Mouse (Mus musculus) cerebellum, adult (tissue): ENCODE data around the gene Caly.
A peak's percentile ranks its signal among the peaks of the same experiment; 100 is the strongest.

Source experiments
- ATAC-seq: cut with Nextera tagmentation; 2 replicates; pipeline ENCODE4 v1.9.2; 2017; ENCODE audit warnings: mild to moderate bottlenecking, moderate library complexity, mixed read lengths; ENCODE audit not compliant: insufficient number of reproducible peaks, low FRiP score, low TSS enrichment

Gene Caly

GRCm38 (mm10) chr7:140047811-140048311 is 34.5 kb downstream of the Caly start:
- ATAC-seq: no peak

- ATAC-seq: no peak
Measured at GRCm38 (mm10) chr7:140045546-140045945, 36.8 kb downstream of the Caly start.

DNA sequence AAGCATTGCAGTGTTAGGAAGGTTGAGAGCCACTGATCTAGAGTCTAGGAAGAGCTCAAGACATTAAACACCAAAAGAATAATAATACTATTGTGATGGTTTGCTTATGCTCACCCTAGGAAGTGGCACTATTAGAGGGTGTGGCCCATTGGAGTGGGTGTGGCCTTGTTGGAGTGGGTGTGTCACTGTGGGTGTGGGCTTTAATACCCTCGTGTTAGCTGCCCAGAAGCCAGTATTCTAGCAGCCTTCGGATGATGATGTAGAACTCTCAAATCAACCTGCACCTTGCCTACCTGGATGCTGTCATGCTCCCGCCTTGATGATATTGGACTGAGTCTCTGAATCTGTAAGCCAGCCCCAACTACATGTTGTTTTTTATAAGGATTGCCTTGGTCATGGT is 39.6 kb downstream of the Caly start:
- ATAC-seq: no peak

DNA sequence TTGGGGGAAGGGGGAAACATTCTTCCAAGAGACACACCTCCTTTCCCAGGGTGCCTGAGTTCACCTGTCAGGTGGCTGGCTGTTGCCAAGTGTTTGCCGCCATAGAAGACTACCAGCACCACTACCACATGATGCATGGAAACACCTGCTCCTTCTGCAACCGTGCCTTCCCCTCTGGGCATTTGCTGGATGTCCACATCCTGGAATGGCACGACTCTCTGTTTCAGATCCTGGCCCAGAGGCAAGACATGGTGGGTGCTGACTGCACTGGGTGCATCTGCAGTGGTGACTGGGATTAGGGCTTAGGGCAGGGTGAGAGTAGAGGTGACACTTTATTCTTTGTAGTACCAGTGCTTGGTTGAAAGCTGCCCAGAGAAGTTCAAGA is 45.2 kb downstream of the Caly start:
- ATAC-seq: no peak

- ATAC-seq: peak; percentile 90
Measured at GRCm38 (mm10) chr7:140036281-140037170, 45.8 kb downstream of the Caly start, which contains the start of the genes Zfp511 and Tubgcp2. Zfp511 (plus strand) TSS chr7:140036391. Tubgcp2 (minus strand) TSS chr7:140036669.

DNA sequence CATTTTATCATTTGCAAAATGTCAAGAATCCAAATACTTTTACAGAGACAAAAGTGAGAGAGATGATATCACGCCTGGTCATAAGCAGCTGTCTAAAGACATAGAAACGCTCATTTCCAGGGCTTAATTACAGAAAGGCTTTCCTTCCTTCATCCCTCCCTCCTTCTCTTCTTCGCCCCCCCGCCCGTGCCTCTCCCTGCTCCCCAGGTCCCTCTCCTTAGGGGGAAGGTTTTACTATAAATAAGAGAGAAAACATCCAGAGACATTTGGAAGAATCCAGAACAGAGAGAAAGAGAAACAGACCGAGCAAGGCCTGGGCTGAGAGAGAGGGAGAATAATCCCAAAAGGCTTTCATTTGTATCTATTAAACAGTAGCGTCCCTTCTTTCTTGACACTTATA is 46.9 kb downstream of the Caly start:
- ATAC-seq: no peak

GRCm38 (mm10) chr7:140033386-140033785 is 49.0 kb downstream of the Caly start:
- no peak for ATAC-seq

DNA sequence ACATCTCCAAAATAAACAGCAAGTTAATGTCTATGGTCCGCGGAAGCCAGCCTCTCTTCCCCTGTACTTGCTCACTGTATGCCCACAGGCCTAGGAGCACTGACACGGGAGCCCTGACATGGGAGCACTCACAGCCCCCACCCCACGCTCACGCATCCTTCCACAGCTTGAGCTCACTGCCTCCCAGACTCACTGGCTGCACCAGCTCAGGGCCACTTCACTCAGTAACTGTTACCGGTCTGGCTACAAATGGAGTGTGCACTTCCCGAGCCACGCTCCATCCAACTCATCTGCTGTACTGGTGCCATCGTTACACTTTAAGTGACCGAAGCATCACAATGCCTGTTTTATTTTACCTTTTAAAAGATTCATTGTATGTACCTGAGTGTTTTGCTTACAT is 50.0 kb downstream of the Caly start:
- no peak for ATAC-seq

DNA sequence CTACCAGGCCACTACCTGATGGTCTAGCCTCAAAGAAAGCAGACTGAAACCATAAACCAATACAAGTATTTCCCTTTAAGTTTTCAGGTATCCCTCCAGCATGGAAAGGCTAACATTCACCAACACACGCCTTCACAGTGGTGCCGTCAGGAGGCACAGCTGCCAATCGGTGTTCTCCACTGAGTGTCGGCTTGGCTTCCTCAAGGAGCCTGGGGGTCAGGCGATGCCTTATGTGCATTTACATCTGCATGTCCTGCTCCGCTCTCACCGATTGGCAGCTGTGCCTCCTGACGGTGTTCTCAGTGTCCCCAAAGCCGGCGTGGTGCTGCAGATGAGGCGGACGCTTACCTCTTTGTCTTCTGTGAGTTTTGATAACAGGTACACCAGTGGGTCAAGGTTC is 50.6 kb downstream of the Caly start:
- ATAC-seq: no peak
